Mouse (Mus musculus) forebrain, embryonic 10.5 days (tissue): ENCODE results near the gene Klf8. TPM values are rescaled to one million over a fixed set of nuclear protein-coding genes. Genes with fewer than 3 reads are reported as not detected.

Experiments
- polyA plus RNA-seq: library from polyadenylated mRNA; unstranded; fragments of >200 nt; fragmentation: Nextera tagmentation; extraction: Ambion mirVana; gene quantifications from 2 replicates; pipeline ENCODE4 v1.2.1, GENCODE M21; 2016

Klf8 gene
- polyA plus RNA-seq, 1 experiment from 2014 or later: 1.3 TPM

Other genes starting within 250 kb of the Klf8 start
- gene Usp51, start 231.0 kb upstream of the Klf8 start, polyA plus RNA-seq: 7.1 and 8.4 TPM in 2 replicates
- gene Mageh1, start 199.9 kb upstream of the Klf8 start, polyA plus RNA-seq: 70.4 and 79.3 TPM in 2 replicates
- 0.24 and 0.49 TPM in 2 replicates for gene Foxr2, start 118.7 kb upstream of the Klf8 start, polyA plus RNA-seq
- gene Rragb, start 97.5 kb upstream of the Klf8 start, polyA plus RNA-seq: 9.8 and 10.5 TPM in 2 replicates